In the genomic region with DNA sequence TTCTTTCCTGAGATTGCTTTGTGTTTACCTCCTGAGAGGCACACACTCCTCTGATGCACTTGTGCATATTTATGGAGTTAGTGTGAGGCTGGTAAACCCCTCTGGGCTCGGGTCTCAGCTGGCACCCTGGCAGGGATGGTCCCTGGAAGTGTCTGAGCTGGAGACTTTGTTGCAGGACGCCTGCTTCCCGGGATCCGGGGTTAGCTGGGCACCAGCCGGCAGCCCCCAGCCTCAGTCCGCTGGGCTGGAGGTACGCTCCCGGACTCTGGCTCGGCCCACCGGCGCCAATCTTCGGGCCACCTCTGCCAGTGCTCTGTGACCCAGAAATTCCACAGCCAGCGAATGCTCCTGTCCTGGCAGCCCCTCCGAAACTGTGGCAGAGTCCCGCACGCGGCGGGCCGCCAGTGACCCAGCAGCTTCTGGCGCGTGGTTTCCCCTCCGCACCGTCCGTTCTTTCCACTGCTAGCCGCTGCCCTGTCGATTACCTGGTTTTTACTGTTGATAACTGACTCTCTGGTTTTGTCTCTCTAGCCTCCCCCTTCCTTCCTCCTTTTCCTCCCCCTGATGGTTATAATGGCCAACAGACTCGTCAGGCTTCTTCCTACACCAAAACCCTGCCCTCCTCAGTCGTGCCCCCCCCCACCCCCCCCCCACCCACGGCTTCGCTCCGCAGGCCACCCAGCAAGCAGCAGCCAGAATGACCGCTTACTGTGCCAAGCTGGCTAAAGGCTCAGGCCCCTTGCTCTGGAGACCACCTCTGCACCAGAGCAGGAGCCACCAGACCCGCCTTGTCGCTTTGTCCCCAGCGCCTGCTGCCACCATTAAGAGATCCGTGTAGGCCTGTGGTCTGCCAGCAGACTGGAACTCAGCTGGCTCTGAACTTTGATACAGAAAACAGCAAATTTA, we compare ENCODE assay signal across 8 mouse cellular contexts. TPM values are rescaled to one million over a fixed set of nuclear protein-coding genes. Genes with fewer than 3 reads are reported as not detected.
DNase-seq lines count a peak whose midpoint lies in the region; ATAC-seq lines count a peak whose summit lies in the region.

No protein-coding gene starts in this region.

- peak overlapping the region; percentile 91 for H3K27ac ChIP-seq in limb, embryonic 12.5 days
- H3K27ac ChIP-seq in neural tube, embryonic 11.5 days (ENCODE audit: low read depth, low read length): peak overlapping the region; percentile 73

- peak overlapping the region; percentile 79 for H3K9ac ChIP-seq in limb, embryonic 12.5 days (replicated peaks)
- peak overlapping the region; percentile 79 for H3K9ac ChIP-seq in neural tube, embryonic 11.5 days (ENCODE audit: low read length)

- peak; percentile 36 to 49 for DNase-seq in cerebellum, postnatal 25 days
- no peak for DNase-seq in cerebellum, adult 11-12 months
- DNase-seq in urinary bladder, postnatal 36 days (ENCODE audit: low spot score in 2 of 2): peak; percentile 8 to 10
- no peak for DNase-seq in urinary bladder, postnatal 4 days (ENCODE audit: low spot score in 2 of 2)
- DNase-seq in heart, postnatal 10 days: peak; percentile 38 to 39
- DNase-seq in neural tube, embryonic 11.5 days (ENCODE audit: low spot score): peak; percentile 60
- DNase-seq in spleen, postnatal 4 days (ENCODE audit: low spot score in 2 of 2): no peak

- no peaks in the 10 kb centered on the region for H3K36me3 ChIP-seq in limb, embryonic 12.5 days
- H3K36me3 ChIP-seq in neural tube, embryonic 11.5 days (ENCODE audit: control insufficient read depth, insufficient read depth, low read length): no peaks in the 10 kb centered on the region

- peak overlapping the region; percentile 83 for H3K4me2 ChIP-seq in limb, embryonic 12.5 days
- H3K4me2 ChIP-seq in neural tube, embryonic 11.5 days (ENCODE audit: low read depth): peak overlapping the region; percentile 79

- WGBS in limb, embryonic 12.5 days: 2% methylated on average over 36 of the region's 36 CpGs
- under 1% methylated on average over 35 of the region's 36 CpGs for WGBS in neural tube, embryonic 11.5 days

- H3K9me3 ChIP-seq in limb, embryonic 12.5 days: no peaks in the 10 kb centered on the region
- H3K9me3 ChIP-seq in neural tube, embryonic 11.5 days (ENCODE audit: control insufficient read depth, low read length): no peaks in the 10 kb centered on the region

- peak; percentile 66 for ATAC-seq in limb, embryonic 12.5 days (ENCODE audit: insufficient number of reproducible peaks, insufficient read depth, low FRiP score, low TSS enrichment, low read depth)
- peak; percentile 80 for ATAC-seq in neural tube, embryonic 11.5 days (ENCODE audit: insufficient read depth, low FRiP score, low TSS enrichment)

- intact Hi-C loops in heart, postnatal 10 days (cut with DNase I): loop anchor here (10.0 kb wide), 2 partner anchors 113 to 513 kb away; no protein-coding TSS in a partner anchor

- H3K4me3 ChIP-seq in limb, embryonic 12.5 days (replicated peaks): peak overlapping the region; percentile 47
- peak overlapping the region; percentile 44 for H3K4me3 ChIP-seq in neural tube, embryonic 11.5 days (ENCODE audit: low read depth, low read length)

- no peaks in the 10 kb centered on the region for H3K27me3 ChIP-seq in limb, embryonic 12.5 days
- no peaks in the 10 kb centered on the region for H3K27me3 ChIP-seq in neural tube, embryonic 11.5 days (ENCODE audit: control insufficient read depth, insufficient read depth, low read length)

- peaks cover 17% of the 10 kb centered on the region for H3K4me1 ChIP-seq in limb, embryonic 12.5 days (replicated peaks)
- H3K4me1 ChIP-seq in neural tube, embryonic 11.5 days (ENCODE audit: control insufficient read depth, insufficient read depth, low read length): peaks cover 9% of the 10 kb centered on the region

RNA-seq across cellular contexts. Expression of a gene that starts 26.3 kb away (rescaled TPM):
- total RNA-seq in heart, postnatal 10 days (2021): 10 to 100 TPM; 55.5 to 60.5 TPM
- polyA plus RNA-seq in limb, embryonic 12.5 days (2016; fragmentation: Nextera tagmentation; extraction: Ambion mirVana): 51.9 and 54.2 TPM in 2 replicates
- polyA plus RNA-seq in neural tube, embryonic 11.5 days (2014; fragmentation: Nextera tagmentation; extraction: Ambion mirVana): 51.4 and 59.9 TPM in 2 replicates

Comparison
In these comparisons a context has a peak if more than half of its experiments do, and no peak if none do; other contexts are left out.
1. DNase-seq: peak in cerebellum, postnatal 25 days (2 of 2), urinary bladder, postnatal 36 days (2 of 2), heart, postnatal 10 days (2 of 2) and neural tube, embryonic 11.5 days (single experiment); none in cerebellum, adult 11-12 months (single experiment), urinary bladder, postnatal 4 days (0 of 2) and spleen, postnatal 4 days (0 of 2).